Mouse (Mus musculus): ENCODE measurements at regions not wholly inside any gene's neighbourhood (a gene's known extent, or its start where the extent isn't known, plus 50 kb on each side); places are given as distances from the start of the nearest gene placed in this dataset.

DNA sequence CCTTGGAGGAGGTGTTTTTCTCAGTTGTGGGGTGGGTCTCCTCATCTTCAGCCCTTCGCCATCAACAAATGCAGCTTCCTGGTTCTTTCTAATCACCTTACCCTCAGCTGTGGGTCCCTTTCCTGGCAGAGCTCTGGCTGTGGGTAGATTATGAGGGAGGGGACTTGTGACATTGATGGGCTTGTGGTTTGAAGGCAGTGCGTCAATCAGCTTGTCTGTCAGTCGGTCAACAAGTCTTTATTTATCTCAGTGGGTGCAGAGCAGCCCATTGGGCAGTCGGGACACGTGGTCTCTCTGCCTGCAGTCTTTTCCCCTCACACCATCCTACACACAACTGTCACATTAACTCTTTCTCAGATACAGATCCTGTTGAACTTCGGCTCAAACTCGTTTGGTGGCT is 125.2 kb downstream of the 4930564D02Rik start:
- TF ChIP-seq EP300 (IDR thresholded peaks at IDR 0.05; ENCODE audit: low read depth) (peak; percentile 50), CTCF (IDR thresholded peaks at IDR 0.05; ENCODE audit: low read depth) (no peak)
- ATAC-seq (peak; percentile 33; the same call in 1 of the 2 replicates), DNase-seq (no peak)
- Histone ChIP-seq H3K4me2 (ENCODE audit: low read depth, low read length) (no peak overlapping the region), H3K27me3 (ENCODE audit: insufficient read depth, low read length) (no peaks in the 10 kb centered on the region), H3K27ac (ENCODE audit: low read depth) (no peak overlapping the region), H3K36me3 (replicated peaks; ENCODE audit: insufficient read depth, low read length) (no peaks in the 10 kb centered on the region), H3K9me3 (ENCODE audit: low read length) (no peaks in the 10 kb centered on the region), H3K9ac (replicated peaks) (no peak overlapping the region), H3K4me1 (ENCODE audit: insufficient read depth) (no peaks in the 10 kb centered on the region), H3K4me3 (ENCODE audit: low read depth, low read length) (no peak overlapping the region)
- 11% methylated on average over 7 of the region's 7 CpGs for WGBS (ENCODE audit: insufficient replicate concordance)

- Histone ChIP-seq H3K4me1 (ENCODE audit: insufficient read depth) (no peaks in the 10 kb centered on the region), H3K27me3 (ENCODE audit: insufficient read depth, low read length) (no peaks in the 10 kb centered on the region), H3K27ac (ENCODE audit: low read depth) (no peak overlapping the region), H3K9me3 (ENCODE audit: low read length) (no peaks in the 10 kb centered on the region), H3K4me3 (ENCODE audit: low read depth, low read length) (no peak overlapping the region), H3K4me2 (ENCODE audit: low read depth, low read length) (no peak overlapping the region), H3K36me3 (replicated peaks; ENCODE audit: insufficient read depth, low read length) (no peaks in the 10 kb centered on the region), H3K9ac (replicated peaks) (no peak overlapping the region)
- WGBS (ENCODE audit: insufficient replicate concordance) = 75% methylated on average over 3 of the region's 3 CpGs
- TF ChIP-seq EP300 (IDR thresholded peaks at IDR 0.05; ENCODE audit: low read depth) = no peak
- ATAC-seq (no peak), DNase-seq (no peak)
These were observed 134.1 kb downstream of the 4930564D02Rik start for GRCm38 (mm10) chr3:105200735-105201134.

- Histone ChIP-seq H3K4me2 (ENCODE audit: low read depth, low read length) (no peak overlapping the region), H3K27me3 (ENCODE audit: insufficient read depth, low read length) (0 out of 2 replicates have a peak, but pooled peaks cover 7% of the 10 kb centered on the region), H3K9me3 (ENCODE audit: low read length) (no peaks in the 10 kb centered on the region), H3K9ac (replicated peaks) (no peak overlapping the region), H3K27ac (ENCODE audit: low read depth) (no peak overlapping the region), H3K4me3 (ENCODE audit: low read depth, low read length) (no peak overlapping the region), H3K4me1 (ENCODE audit: insufficient read depth) (no peaks in the 10 kb centered on the region), H3K36me3 (replicated peaks; ENCODE audit: insufficient read depth, low read length) (no peaks in the 10 kb centered on the region)
- TF ChIP-seq EP300 (IDR thresholded peaks at IDR 0.05; ENCODE audit: low read depth) = no peak
- no peak for TF ChIP-seq CTCF (IDR thresholded peaks at IDR 0.05; ENCODE audit: low read depth)
- 67% methylated on average over 5 of the region's 5 CpGs for WGBS (ENCODE audit: insufficient replicate concordance)
- no peak for DNase-seq
- no peak for ATAC-seq
These were observed 142.5 kb downstream of the 4930564D02Rik start for GRCm38 (mm10) chr3:105209164-105209563.

- ATAC-seq (no peak), DNase-seq (no peak)
- Histone ChIP-seq H3K36me3 (replicated peaks; ENCODE audit: insufficient read depth, low read length) (no peaks in the 10 kb centered on the region), H3K9me3 (ENCODE audit: low read length) (no peaks in the 10 kb centered on the region), H3K4me1 (ENCODE audit: insufficient read depth) (no peaks in the 10 kb centered on the region), H3K27me3 (ENCODE audit: insufficient read depth, low read length) (0 out of 2 replicates have a peak, but pooled peaks cover 7% of the 10 kb centered on the region), H3K4me2 (ENCODE audit: low read depth, low read length) (no peak overlapping the region), H3K9ac (replicated peaks) (no peak overlapping the region), H3K4me3 (ENCODE audit: low read depth, low read length) (no peak overlapping the region), H3K27ac (ENCODE audit: low read depth) (no peak overlapping the region)
- 75% methylated on average over 1 of the region's 1 CpGs for WGBS (ENCODE audit: insufficient replicate concordance)
- TF ChIP-seq CTCF (IDR thresholded peaks at IDR 0.05; ENCODE audit: low read depth) = no peak
- TF ChIP-seq EP300 (IDR thresholded peaks at IDR 0.05; ENCODE audit: low read depth) = no peak
These were observed 144.4 kb downstream of the 4930564D02Rik start for GRCm38 (mm10) chr3:105211023-105211422.

- ATAC-seq (no peak), DNase-seq (no peak)
- Histone ChIP-seq H3K4me2 (ENCODE audit: low read depth, low read length) (no peak overlapping the region), H3K36me3 (replicated peaks; ENCODE audit: insufficient read depth, low read length) (no peaks in the 10 kb centered on the region), H3K27ac (ENCODE audit: low read depth) (no peak overlapping the region), H3K9me3 (ENCODE audit: low read length) (no peaks in the 10 kb centered on the region), H3K4me1 (ENCODE audit: insufficient read depth) (no peaks in the 10 kb centered on the region), H3K9ac (replicated peaks) (no peak overlapping the region), H3K27me3 (ENCODE audit: insufficient read depth, low read length) (0 out of 2 replicates have a peak, but pooled peaks cover 7% of the 10 kb centered on the region), H3K4me3 (ENCODE audit: low read depth, low read length) (no peak overlapping the region)
- WGBS (ENCODE audit: insufficient replicate concordance) = 42% methylated on average over 3 of the region's 3 CpGs
- TF ChIP-seq EP300 (IDR thresholded peaks at IDR 0.05; ENCODE audit: low read depth) = no peak
- TF ChIP-seq CTCF (IDR thresholded peaks at IDR 0.05; ENCODE audit: low read depth) = no peak
These were observed 145.1 kb downstream of the 4930564D02Rik start for GRCm38 (mm10) chr3:105211726-105212125.

- 40% methylated on average over 4 of the region's 4 CpGs for WGBS (ENCODE audit: insufficient replicate concordance)
- Histone ChIP-seq H3K27me3 (ENCODE audit: insufficient read depth, low read length) (0 out of 2 replicates have a peak, but pooled peaks cover 7% of the 10 kb centered on the region), H3K36me3 (replicated peaks; ENCODE audit: insufficient read depth, low read length) (no peaks in the 10 kb centered on the region), H3K4me3 (ENCODE audit: low read depth, low read length) (no peak overlapping the region), H3K9me3 (ENCODE audit: low read length) (no peaks in the 10 kb centered on the region), H3K9ac (replicated peaks) (no peak overlapping the region), H3K4me1 (ENCODE audit: insufficient read depth) (no peaks in the 10 kb centered on the region), H3K27ac (ENCODE audit: low read depth) (no peak overlapping the region), H3K4me2 (ENCODE audit: low read depth, low read length) (no peak overlapping the region)
- ATAC-seq = peak; percentile 98
- peak; percentile 18 for DNase-seq
- TF ChIP-seq EP300 (IDR thresholded peaks at IDR 0.05; ENCODE audit: low read depth) = no peak
- no peak for TF ChIP-seq CTCF (IDR thresholded peaks at IDR 0.05; ENCODE audit: low read depth)
These were observed 148.2 kb downstream of the 4930564D02Rik start for GRCm38 (mm10) chr3:105214867-105215266.

DNA sequence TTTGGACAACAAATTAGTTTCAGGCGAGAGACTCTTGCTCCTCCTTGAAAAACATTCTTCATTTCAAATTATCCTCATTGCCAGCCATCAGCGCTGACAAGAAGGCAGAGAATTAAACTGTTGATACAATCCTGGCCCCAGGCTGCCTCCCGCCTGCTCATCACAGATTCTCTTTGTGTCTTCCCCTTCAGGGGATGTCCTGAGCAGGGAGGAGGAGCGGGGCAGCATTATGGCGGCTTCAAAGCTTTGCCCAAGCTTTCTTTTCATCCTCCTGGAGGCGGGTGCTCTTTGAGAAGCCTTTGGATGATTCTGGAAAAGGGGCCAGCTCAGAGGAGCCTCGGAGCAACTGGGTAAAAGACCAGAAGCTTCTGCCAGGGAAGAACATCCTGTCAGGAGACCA is 149.1 kb downstream of the 4930564D02Rik start:
- whole genome bisulfite sequencing (ENCODE audit: insufficient replicate concordance) = 59% methylated on average over 7 of the region's 7 CpGs
- DNase-seq (no peak), ATAC-seq (no peak)
- Histone ChIP-seq H3K27me3 (ENCODE audit: insufficient read depth, low read length) (0 out of 2 replicates have a peak, but pooled peaks cover 7% of the 10 kb centered on the region), H3K4me3 (ENCODE audit: low read depth, low read length) (no peak overlapping the region), H3K27ac (ENCODE audit: low read depth) (no peak overlapping the region), H3K4me2 (ENCODE audit: low read depth, low read length) (no peak overlapping the region), H3K4me1 (ENCODE audit: insufficient read depth) (no peaks in the 10 kb centered on the region), H3K9me3 (ENCODE audit: low read length) (no peaks in the 10 kb centered on the region), H3K9ac (replicated peaks) (no peak overlapping the region), H3K36me3 (replicated peaks; ENCODE audit: insufficient read depth, low read length) (no peaks in the 10 kb centered on the region)
- TF ChIP-seq CTCF (IDR thresholded peaks at IDR 0.05; ENCODE audit: low read depth) (no peak), EP300 (IDR thresholded peaks at IDR 0.05; ENCODE audit: low read depth) (no peak)

All from liver, postnatal 0 days (tissue).